Mouse (Mus musculus) MEL (cell line): ENCODE results near the gene Slc16a1. TPM values are rescaled to one million over a fixed set of nuclear protein-coding genes. Genes with fewer than 3 reads are reported as not detected.
A peak's percentile ranks its signal among the peaks of the same experiment; 100 is the strongest.

ENCODE experiments used
- DNase-seq: peaks from one replicate; pipeline ENCODE4 v3.0.0; 2011; ENCODE audit warnings: low read depth, low spot score
- H3K27ac ChIP-seq: 2 replicates; pipeline ENCODE4 v1.5.1; 2012; ENCODE audit warnings: low read depth, mild to moderate bottlenecking, control low read depth, low read length, moderate library complexity; ENCODE audit not compliant: control insufficient read depth
- H3K27me3 ChIP-seq, 2 experiments: fragments of 150-350 bp in 1 of 2; sonication (generic) in 1 of 2; 2 replicates each; pipeline ENCODE4 v1.6.1; 2012; ENCODE audit warnings: low read length in 2 of 2, mild to moderate bottlenecking in 2 of 2, improper control_type of control experiment in 1 of 2, moderate library complexity in 1 of 2; ENCODE audit not compliant: insufficient read depth in 2 of 2, control insufficient read depth in 1 of 2
- H3K36me3 ChIP-seq, 2 experiments: 2 replicates each; pipeline ENCODE4 v1.6.1; 2012 to 2014; ENCODE audit warnings: low read length in 2 of 2, improper control_type of control experiment in 1 of 2, inconsistent platforms in 1 of 2, mild to moderate bottlenecking in 1 of 2; ENCODE audit not compliant: insufficient read depth in 2 of 2, control insufficient read depth in 1 of 2
- H3K4me1 ChIP-seq, 2 experiments: fragments of 150-350 bp in 1 of 2; sonication (generic) in 1 of 2; 2 replicates each; pipeline ENCODE4 v1.6.1; 2012; ENCODE audit warnings: low read length in 2 of 2, improper control_type of control experiment in 1 of 2, mild to moderate bottlenecking in 1 of 2; ENCODE audit not compliant: insufficient read depth in 2 of 2, control insufficient read depth in 1 of 2
- H3K4me3 ChIP-seq, 2 experiments: fragments of 150-350 bp in 1 of 2; sonication (generic) in 1 of 2; 2 replicates each; pipeline ENCODE4 v1.5.1; 2012; ENCODE audit warnings: low read depth in 2 of 2, low read length in 2 of 2, mild to moderate bottlenecking in 2 of 2, moderate library complexity in 2 of 2, control low read depth in 1 of 2, improper control_type of control experiment in 1 of 2; ENCODE audit not compliant: control insufficient read depth in 1 of 2, insufficient read depth in 1 of 2
- H3K79me2 ChIP-seq: 2 replicates; pipeline ENCODE4 v1.6.1; 2012; ENCODE audit warnings: mild to moderate bottlenecking, low read length, moderate library complexity; ENCODE audit not compliant: control insufficient read depth, poor library complexity, insufficient read depth
- H3K9ac ChIP-seq: 2 replicates; pipeline ENCODE4 v1.6.1; 2012; ENCODE audit warnings: low read depth, mild to moderate bottlenecking, control low read depth, low read length, moderate library complexity; ENCODE audit not compliant: control insufficient read depth, poor library complexity, severe bottlenecking
- H3K9me3 ChIP-seq: fragments of 150-350 bp; sonication (generic); replicated peaks from 2 replicates; pipeline ENCODE4 v1.6.1; 2012; ENCODE audit warnings: mild to moderate bottlenecking, low read length, improper control_type of control experiment, moderate library complexity; ENCODE audit not compliant: insufficient read depth
- BHLHE40 ChIP-seq: IDR thresholded peaks from 2 replicates; pipeline ENCODE4 v1.6.1; 2012; ENCODE audit warnings: low read depth, mild to moderate bottlenecking, inconsistent platforms, low read length, improper control_type of control experiment, borderline replicate concordance
- E2F4 ChIP-seq: IDR thresholded peaks from 2 replicates; pipeline ENCODE4 v1.6.1; 2011; ENCODE audit warnings: low read depth, low read length, improper control_type of control experiment, borderline replicate concordance
- EP300 ChIP-seq, 2 experiments: IDR thresholded peaks; 2 replicates each; pipeline ENCODE4 v1.6.1; 2011; ENCODE audit warnings: improper control_type of control experiment in 2 of 2, low read length in 2 of 2, low read depth in 1 of 2, mild to moderate bottlenecking in 1 of 2
- ETS1 ChIP-seq: IDR thresholded peaks from 2 replicates; pipeline ENCODE4 v1.6.1; 2012; ENCODE audit warnings: low read depth, mild to moderate bottlenecking, inconsistent platforms, low read length, improper control_type of control experiment, moderate library complexity
- MAX ChIP-seq: IDR thresholded peaks from 2 replicates; pipeline ENCODE4 v1.6.1; 2011; ENCODE audit warnings: low read length, improper control_type of control experiment
- MXI1 ChIP-seq: IDR thresholded peaks from 2 replicates; pipeline ENCODE4 v1.6.1; 2011; ENCODE audit warnings: mild to moderate bottlenecking, low read depth, low read length, improper control_type of control experiment
- MYB ChIP-seq: IDR thresholded peaks from 2 replicates; pipeline ENCODE4 v1.6.1; 2011; ENCODE audit warnings: mild to moderate bottlenecking, low read depth, low read length, improper control_type of control experiment
- MYC ChIP-seq: IDR thresholded peaks from 2 replicates; pipeline ENCODE4 v1.6.1; 2011; ENCODE audit warnings: low read depth, mild to moderate bottlenecking, low read length, improper control_type of control experiment, moderate library complexity
- POLR2AphosphoS2 ChIP-seq: IDR thresholded peaks from 2 replicates; pipeline ENCODE4 v1.6.1; 2011; ENCODE audit warnings: low read length, improper control_type of control experiment
- SIN3A ChIP-seq: IDR thresholded peaks from 2 replicates; pipeline ENCODE4 v1.6.1; 2012; ENCODE audit warnings: low read length, improper control_type of control experiment, inconsistent platforms
- TBP ChIP-seq: IDR thresholded peaks from 2 replicates; pipeline ENCODE4 v1.8.0; 2011; ENCODE audit warnings: low read depth, low read length, improper control_type of control experiment
- UBTF ChIP-seq: IDR thresholded peaks from 2 replicates; pipeline ENCODE4 v1.6.1; 2012; ENCODE audit warnings: low read depth, mild to moderate bottlenecking, inconsistent platforms, low read length, improper control_type of control experiment, moderate library complexity, borderline replicate concordance; ENCODE audit not compliant: insufficient read depth
- USF1 ChIP-seq: IDR thresholded peaks from 2 replicates; pipeline ENCODE4 v1.6.1; 2014; ENCODE audit warnings: low read depth, mild to moderate bottlenecking, inconsistent platforms, low read length, improper control_type of control experiment, moderate library complexity
- USF2 ChIP-seq, 2 experiments: IDR thresholded peaks; 2 replicates each; pipeline ENCODE4 v1.6.1; 2011 to 2012; ENCODE audit warnings: improper control_type of control experiment in 2 of 2, low read length in 2 of 2, borderline replicate concordance in 1 of 2, inconsistent platforms in 1 of 2, low read depth in 1 of 2, mild to moderate bottlenecking in 1 of 2; ENCODE audit not compliant: insufficient read depth in 1 of 2
- ZC3H11A ChIP-seq: IDR thresholded peaks from 2 replicates; pipeline ENCODE4 v1.6.1; 2012; ENCODE audit warnings: low read depth, mild to moderate bottlenecking, inconsistent platforms, low read length, improper control_type of control experiment
- ZKSCAN1 ChIP-seq: IDR thresholded peaks from 2 replicates; pipeline ENCODE4 v1.6.1; 2012; ENCODE audit warnings: low read depth, mild to moderate bottlenecking, inconsistent platforms, low read length, improper control_type of control experiment, moderate library complexity
- ZNF384 ChIP-seq: IDR thresholded peaks from 2 replicates; pipeline ENCODE4 v1.6.1; 2012; ENCODE audit warnings: low read depth, mild to moderate bottlenecking, inconsistent platforms, low read length, improper control_type of control experiment
- polyA plus RNA-seq, 2 experiments: library from polyadenylated mRNA; stranded (reverse) in 1 of 2; unstranded in 1 of 2; fragments of >175 nt in 1 of 2; fragments of >200 nt in 1 of 2; gene quantifications; 2 replicates each; pipeline versions ENCODE4 v1.2.1 to v1.2.4; 2012; ENCODE audit warnings: low replicate concordance in 2 of 2, low read depth in 1 of 2; ENCODE audit not compliant: insufficient read length in 2 of 2, insufficient read depth in 1 of 2, missing spikeins in 1 of 2
- total RNA-seq: library from RNA; depleted of rRNA; stranded (reverse); fragments of 300-350 nt; gene quantifications from 2 replicates; pipeline ENCODE4 v1.2.3, GENCODE M21; 2012

The Slc16a1 gene
- total and polyA plus RNA-seq, 3 experiments = 43.7 to 128 (median 96.1) TPM

GRCm38 (mm10) chr3:104637427-104638402, 753 bp upstream of the Slc16a1 start:
- Histone ChIP-seq H3K79me2 (peaks cover 54% of the 10 kb centered on the region), H3K4me1 (peaks cover 14 to 20% of the 10 kb centered on the region in 2 experiments), H3K4me3 (peak overlapping the region; percentile 64 to 83), H3K27ac (peak overlapping the region; percentile 79), H3K27me3 (no peaks in the 10 kb centered on the region), H3K36me3 (peaks cover 0 to 38% of the 10 kb centered on the region in 2 experiments; a peak in 2 of 4 replicates), H3K9me3 (no peaks in the 10 kb centered on the region), H3K9ac (peak overlapping the region; percentile 93)
- peak; percentile 88 for DNase-seq
- no peak for TF ChIP-seq UBTF
- TF ChIP-seq ZKSCAN1 = no peak
- peak in 1 of 2 experiments; percentile 28; a peak in 1 of 4 replicates for TF ChIP-seq EP300 (IDR thresholded peaks at IDR 0.05; ENCODE audit: low read depth in 1 of 2, low read length in 2 of 2)
- 0 out of 2 replicates have a peak, but pooled peaks have one; percentile 12 for TF ChIP-seq ETS1
- no peak; the same call in none of the 2 replicates for TF ChIP-seq POLR2AphosphoS2
- TF ChIP-seq BHLHE40 = no peak
- peak; percentile 28; the same call in 1 of the 2 replicates for TF ChIP-seq MXI1
- peak; percentile 60; the same call in 1 of the 2 replicates for TF ChIP-seq E2F4
- no peak for TF ChIP-seq MYB
- peak; percentile 87 for TF ChIP-seq ZNF384
- no peak for TF ChIP-seq ZC3H11A
- TF ChIP-seq MYC = peak; percentile 37; the same call in 1 of the 2 replicates
- peak; percentile 64 for TF ChIP-seq SIN3A

- DNase-seq = peak; percentile 86
- Histone ChIP-seq H3K9me3 (no peaks in the 10 kb centered on the region), H3K36me3 (peaks cover 0 to 47% of the 10 kb centered on the region in 2 experiments; a peak in 2 of 4 replicates), H3K4me1 (peaks cover 19 to 21% of the 10 kb centered on the region in 2 experiments), H3K4me3 (peak overlapping the region; percentile 67 to 85), H3K79me2 (peaks cover 67% of the 10 kb centered on the region), H3K27ac (peak overlapping the region; percentile 69), H3K9ac (peak overlapping the region; percentile 94), H3K27me3 (no peaks in the 10 kb centered on the region)
- peak; percentile 67 for TF ChIP-seq USF1
- 0 out of 2 replicates have a peak, but pooled peaks have one; percentile 52 for TF ChIP-seq TBP
- TF ChIP-seq ZNF384 = peak; percentile 44; the same call in 1 of the 2 replicates
- peak; percentile 90 for TF ChIP-seq MYC
- TF ChIP-seq MAX = peak; percentile 92
- no peak for TF ChIP-seq USF2 (IDR thresholded peaks at IDR 0.05; ENCODE audit: borderline replicate concordance in 1 of 2, insufficient read depth in 1 of 2, low read depth in 1 of 2, low read length in 2 of 2)
- TF ChIP-seq E2F4 = no peak
- peak; percentile 98 for TF ChIP-seq MXI1
- TF ChIP-seq SIN3A = peak; percentile 74
Observed at GRCm38 (mm10) chr3:104638932-104639748, 672 bp downstream of the Slc16a1 start.
